Mouse (Mus musculus) liver, postnatal 0 days (tissue): ENCODE measurements around the gene Pparg.

Experiments
- CTCF ChIP-seq: sonication (generic); IDR thresholded peaks from 2 replicates; pipeline ENCODE4 v1.5.1; 2016; ENCODE audit warnings: antibody characterized with exemption, low read depth
- EP300 ChIP-seq: IDR thresholded peaks from 2 replicates; pipeline ENCODE4 v1.6.1; 2016; ENCODE audit warnings: antibody characterized with exemption, low read depth, mild to moderate bottlenecking

DNA sequence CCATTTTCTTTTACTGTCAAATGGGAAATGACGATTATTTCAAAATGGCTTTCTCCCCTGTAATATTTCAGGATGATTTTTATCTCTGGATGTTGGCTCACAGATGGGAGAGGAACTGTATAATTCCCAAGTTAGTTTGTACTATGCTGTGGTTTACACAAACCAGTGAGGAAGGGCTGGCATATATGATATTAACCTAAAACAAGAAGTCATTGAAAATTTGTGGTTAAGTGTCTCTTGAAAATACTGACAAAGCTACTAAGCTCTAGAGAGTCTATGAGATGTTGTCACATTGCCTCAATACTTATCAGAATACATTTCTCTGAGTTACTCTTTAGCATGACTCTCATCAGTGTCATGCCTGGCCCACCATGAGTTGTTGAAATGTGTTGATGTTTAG lies 73.3 kb downstream of the Pparg start:
- TF ChIP-seq CTCF = no peak
- no peak for TF ChIP-seq EP300
